Mouse (Mus musculus) adrenal gland, adult (tissue): ENCODE results near the gene Tmem222.
A peak's percentile ranks its signal among the peaks of the same experiment; 100 is the strongest.

Experiments used
- DNase-seq, 2 experiments: peaks; one replicate each; pipeline ENCODE4 v3.0.0; 2022 to 2023; ENCODE audit warnings: low spot score in 1 of 2; ENCODE audit not compliant: inconsistent age in 2 of 2

Tmem222 gene

DNA sequence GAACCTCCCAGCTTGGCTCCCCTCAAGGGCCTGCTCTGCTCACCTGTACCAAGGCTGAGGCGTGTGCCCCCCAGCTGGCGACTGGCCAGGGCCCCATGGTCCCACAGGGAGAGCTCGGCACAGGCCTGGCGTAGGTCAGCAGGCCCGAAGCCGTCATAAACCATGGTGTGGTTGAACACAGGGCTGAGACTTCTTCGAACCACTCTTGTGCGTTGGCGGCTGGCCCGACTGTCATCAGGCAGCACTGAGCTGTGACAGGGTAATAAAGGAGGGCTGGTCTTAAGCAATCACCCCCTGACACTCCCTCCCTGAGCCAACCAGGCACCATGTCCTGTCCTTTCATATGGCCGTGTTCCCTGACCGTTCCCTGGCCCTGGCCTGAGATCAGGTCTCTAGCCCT lies 24.2 kb downstream of the Tmem222 start:
- DNase-seq, result no peak

DNA sequence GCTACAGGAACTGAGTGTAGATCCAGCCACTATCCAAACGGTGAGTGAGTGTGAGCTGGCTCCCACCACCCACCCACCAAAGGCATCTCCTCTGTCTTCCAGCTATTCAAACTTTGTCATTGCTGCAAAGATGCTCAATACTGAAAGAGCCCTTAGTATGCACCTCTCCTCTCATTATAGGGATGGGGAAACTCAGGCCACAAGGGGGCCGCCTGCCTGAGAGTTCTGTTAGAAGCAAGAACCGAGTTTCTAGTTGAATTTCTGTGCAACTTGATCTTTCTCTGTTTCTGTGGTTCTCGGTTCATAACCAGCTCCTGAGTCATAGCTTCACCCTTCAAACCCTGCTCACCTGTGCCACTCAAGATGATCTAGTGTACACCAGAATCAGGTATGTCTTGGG lies 25.5 kb downstream of the Tmem222 start:
- DNase-seq, result no peak

DNA sequence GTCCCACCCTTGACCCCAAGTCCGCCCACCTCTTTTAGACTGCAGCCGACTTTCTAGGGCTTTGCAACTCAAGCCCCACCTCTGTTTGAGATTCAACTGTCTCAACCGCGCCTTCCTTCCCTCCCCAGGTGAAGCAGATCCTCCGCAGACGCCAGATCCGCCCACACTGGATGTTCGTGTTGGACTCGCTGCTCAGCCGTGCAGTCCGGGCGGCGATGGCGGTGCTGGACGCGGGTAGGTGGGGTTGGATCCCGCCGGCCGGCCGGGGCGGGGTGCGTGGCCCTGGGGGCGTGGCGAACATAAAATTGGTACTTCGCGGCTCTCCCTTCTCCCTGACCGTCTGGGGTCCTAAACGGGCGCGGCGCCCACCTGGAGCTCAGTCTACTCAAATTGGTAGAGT lies 26.4 kb downstream of the Tmem222 start:
- DNase-seq, result peak in 1 of 2 experiments; percentile 17

DNA sequence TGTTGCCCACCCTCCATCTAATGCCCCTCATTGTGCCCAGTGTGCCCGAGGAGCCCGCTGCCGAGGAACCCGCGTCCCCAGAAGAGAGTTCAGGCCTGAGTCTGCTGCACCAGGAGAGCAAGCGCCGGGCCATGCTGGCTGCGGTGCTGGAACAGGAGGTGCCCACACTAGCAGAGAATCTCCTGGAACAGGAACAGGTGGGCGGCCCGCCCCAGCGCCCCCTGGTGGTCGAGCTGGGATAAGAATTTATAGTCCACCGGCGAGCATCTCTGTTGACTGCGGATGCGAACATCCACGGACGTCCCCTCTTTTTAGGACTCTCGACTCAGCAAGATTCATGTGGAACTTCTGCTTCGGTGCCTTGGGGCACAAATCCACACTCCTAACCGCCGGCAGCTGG lies 27.0 kb downstream of the Tmem222 start:
- peak; percentile 77 to 91 for DNase-seq

DNA sequence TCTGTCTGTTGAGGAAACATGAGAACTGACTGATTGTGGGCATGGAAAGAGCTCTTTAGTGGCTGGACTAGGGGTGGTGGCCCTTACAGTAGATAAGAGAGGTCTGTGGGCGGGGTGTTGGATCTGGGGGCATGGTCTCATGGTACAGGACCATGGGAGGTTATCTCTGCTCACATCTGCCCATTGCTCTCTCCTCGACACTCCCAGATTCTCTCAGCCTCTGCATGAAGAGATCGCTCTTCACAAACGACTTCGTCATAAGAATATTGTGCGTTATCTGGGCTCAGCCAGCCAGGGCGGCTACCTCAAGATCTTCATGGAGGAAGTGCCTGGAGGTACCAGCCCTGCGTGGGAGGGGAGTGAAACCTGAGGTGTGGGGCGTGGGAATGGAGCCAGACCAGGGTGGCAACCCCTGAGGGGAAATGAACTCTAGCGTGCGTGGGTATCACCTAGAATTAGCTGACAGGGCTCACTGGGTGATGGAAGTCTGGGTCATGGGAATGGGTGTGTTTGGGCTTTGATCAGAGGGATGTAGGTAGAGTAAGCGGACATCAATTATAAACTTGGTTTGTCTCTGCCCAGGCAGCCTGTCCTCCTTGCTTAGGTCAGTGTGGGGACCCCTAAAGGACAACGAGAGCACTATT lies 29.7 kb downstream of the Tmem222 start:
- no peak for DNase-seq

DNA sequence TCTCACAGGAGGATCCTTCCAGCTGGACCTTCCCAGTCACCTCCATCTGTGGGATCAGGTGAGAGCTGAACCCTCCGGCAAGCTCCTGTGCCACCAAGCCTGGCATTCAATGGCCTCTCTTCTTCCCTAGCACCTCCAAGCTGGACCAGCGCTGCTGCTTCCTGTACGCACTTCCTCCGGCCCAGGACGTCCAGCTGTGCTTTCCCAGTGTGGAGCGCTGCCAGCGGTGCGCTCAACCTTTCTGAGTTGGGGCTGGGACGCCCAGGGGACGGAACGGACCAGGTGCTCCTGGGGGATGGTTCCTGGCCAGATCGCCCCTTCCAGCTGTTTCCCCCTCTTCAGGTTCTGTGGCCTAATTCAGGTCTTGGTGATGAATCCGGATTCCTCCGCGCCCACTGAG lies 30.5 kb downstream of the Tmem222 start:
- peak in 1 of 2 experiments; percentile 65 for DNase-seq

DNA sequence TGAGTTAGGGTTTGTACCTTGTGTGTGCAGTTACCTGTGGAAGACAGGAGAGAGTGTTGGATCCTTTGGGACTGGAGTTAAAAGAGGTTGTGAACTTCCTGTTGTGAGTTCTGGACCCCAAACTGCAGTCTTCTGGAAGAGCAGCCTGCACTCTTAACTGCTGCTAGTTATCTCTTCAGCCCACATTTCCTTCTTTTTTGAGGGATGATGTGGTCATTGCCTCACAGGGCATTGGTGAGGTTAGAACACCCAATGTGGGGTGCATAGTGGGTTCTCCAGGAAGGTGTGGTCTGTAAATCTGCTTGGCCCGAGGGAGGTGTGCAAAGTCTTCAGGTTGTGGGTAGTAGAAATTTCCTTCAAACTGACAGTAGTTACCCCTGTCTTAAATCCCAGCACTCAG lies 33.3 kb downstream of the Tmem222 start:
- DNase-seq, result no peak

DNA sequence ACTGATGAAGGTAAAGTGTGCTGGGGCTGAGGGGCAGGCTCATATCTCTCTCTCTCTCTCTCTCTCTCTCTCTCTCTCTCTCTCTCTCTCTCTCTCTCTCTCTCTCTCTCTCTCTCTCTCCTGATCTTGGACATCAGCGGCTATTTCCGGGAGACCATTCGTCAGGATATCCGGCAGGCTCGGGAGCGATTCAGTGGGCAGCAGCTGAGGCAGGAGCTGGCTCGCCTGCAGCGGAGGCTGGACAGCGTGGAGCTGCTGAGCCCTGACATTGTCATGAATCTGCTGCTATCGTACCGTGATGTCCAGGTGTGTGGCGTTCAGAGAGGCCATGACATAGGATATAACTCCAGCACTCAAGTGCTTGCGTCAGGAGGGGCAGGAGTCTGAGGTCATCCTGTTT lies 34.1 kb downstream of the Tmem222 start:
- no peak for DNase-seq

DNA sequence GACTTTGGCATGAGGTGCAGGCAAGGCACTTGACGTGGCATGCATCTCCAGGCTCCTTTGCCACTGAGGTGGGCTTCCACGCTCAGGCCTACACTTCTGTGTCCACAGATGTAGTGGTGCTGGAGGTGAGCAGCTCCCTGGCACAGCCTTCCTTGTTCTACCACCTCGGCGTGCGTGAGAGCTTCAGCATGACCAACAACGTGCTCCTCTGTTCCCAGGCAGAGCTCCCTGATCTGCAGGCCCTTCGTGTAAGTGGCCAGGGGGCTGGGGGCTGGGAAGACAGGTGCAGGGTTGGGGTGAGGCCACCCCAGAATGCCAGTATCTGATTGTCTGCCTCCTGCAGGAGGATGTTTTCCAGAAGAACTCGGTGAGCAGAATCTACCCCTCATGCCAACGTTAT lies 34.9 kb downstream of the Tmem222 start:
- DNase-seq, result no peak

DNA sequence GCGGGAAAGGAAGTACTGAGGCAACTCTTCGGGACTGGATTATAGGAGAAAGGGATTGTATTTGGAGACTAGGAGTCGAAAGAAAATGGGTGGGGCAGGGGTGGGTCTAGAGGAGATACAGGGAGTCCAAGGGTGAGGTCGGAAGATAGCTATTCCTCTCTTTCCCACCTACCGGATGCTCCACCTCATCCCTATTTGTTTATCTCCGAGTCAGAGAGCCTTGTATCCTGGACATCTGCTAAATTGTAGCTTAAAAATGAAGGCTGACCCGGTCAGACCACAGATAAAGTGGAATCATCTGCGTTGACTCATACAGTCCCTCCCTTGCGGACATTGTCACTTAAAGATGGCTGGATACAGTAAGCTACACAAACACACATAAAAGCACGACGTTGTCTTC lies 35.7 kb downstream of the Tmem222 start:
- no peak for DNase-seq

DNA sequence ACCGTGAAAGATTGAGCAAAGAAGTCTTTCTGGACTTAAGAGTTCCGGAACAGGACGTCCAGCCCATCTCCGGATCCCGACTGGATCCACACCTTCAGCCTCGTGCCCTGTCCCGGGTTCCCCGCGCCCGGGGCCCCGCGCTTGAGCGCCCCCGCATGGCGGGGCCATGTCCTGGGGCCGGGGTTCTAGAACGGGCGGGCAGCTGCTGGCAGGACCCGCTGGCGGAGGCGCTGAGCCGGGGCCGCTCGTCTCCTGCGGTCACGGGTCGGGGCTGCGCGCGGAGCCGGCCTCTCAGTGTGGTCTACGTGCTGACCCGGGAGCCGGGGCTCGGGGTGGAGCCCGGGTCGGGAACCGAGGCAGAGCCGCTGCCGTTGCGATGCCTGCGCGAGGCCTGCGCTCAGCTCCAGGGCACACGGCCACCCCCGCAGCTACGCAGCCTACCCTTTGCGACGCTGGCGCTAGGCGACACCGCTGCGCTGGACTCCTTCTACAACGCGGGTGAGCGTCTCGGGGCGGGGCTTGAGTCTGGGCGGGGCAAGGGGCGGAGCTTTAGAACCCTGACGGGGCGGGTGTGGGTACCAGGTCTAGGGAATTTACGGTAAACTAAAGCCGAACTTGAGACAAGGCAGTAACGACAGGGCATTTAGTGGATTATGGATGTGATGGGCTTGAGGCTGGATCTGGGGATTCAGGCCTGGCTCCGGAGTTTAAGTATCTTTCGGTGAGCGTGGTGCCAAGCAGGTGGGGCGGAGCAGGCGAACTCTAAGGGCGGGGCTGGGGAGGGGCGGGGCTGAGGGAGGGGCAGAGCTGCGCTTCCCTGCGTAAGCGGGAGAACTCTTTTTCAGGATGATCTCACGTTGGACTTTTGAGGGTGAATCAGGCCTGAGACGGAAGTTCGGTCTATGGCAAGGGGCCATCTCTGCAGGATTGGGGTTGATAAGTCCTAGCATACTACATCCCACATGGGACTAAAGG lies 36.4 kb downstream of the Tmem222 start:
- peak; percentile 94 to 100 for DNase-seq

DNA sequence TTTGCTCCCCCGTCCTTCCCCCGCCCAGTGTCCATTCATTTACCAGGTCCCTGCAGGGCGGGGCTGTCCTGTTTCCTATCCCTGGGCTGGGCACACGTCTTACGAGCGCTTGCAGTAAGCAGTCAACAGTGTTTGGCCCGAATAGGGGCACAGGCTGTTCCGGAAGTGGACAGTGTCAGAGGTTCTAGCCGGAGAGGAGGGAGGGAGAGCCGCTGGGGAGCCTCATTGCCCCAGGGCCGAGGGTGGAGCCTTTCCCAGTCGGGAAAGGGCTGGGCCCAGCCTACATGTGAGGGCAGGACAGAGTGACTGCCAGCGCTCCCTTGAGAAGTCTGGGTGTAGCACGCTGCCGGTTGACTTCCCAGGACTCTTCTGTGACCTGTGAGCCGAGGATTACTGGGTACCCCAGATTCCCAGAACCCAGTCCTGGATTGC lies 37.1 kb downstream of the Tmem222 start, which contains the start of gene Map3k6:
Gene Map3k6, plus strand, starts transcription at position 329 of the 432 bp plus-strand sequence.
- DNase-seq, result peak; percentile 95

DNA sequence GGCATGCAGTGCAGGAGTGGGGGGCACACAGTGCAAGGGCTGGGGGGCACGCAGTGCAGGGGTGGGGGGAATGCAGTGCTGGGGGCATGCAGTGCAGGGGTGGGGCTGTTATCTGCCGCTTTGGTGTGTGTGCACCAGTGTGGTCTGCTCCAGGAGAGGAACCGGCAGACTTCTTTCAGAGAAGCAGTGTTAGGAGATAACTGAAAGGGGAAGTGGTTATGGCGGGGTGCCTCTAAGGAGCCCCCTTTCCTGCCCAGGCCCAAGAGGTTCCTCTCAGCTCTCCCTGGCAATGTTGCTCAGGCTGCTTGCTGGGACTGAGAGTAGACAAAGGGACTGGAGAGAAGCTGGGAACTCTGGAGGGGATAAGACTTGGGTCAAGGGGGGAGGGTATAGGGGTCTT lies 39.7 kb downstream of the Tmem222 start:
- peak in 1 of 2 experiments; percentile 29 for DNase-seq

DNA sequence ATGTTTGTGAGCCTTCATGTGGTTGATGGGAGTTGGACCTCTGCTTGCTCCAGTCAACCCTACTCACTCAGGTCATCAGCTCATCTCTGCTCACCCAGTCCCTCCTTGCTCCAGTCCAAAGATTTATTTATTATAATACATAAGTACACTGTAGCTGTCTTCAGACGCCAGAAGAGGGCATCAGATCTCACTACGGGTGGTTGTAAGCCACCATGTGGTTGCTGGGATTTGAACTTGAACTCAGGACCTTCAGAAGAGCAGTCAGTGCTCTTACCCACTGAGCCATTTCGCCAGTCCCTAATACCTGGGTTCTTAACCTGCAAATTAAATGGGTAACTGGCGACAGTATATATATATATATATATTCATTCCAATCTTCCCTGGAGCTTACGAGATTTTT lies 42.2 kb downstream of the Tmem222 start:
- no peak for DNase-seq

DNA sequence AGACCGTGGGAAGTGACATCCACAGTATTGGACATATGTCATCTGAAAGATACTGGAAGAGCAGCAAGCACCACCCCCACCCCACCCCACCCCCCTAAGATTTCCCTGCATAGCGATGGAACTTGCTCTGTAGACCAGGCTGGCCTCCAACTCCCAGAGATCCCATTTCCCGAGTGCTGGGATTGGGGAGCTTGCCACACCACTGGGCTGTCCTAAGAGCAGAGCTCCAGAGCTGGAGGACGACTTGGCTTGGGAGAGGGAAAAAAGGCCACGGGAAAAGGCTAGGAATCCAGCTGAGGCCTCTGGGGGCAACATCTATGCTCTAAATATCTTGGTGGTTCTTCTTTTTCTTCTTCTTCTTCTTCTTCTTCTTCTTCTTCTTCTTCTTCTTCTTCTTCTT lies 42.8 kb downstream of the Tmem222 start:
- DNase-seq, result no peak

DNA sequence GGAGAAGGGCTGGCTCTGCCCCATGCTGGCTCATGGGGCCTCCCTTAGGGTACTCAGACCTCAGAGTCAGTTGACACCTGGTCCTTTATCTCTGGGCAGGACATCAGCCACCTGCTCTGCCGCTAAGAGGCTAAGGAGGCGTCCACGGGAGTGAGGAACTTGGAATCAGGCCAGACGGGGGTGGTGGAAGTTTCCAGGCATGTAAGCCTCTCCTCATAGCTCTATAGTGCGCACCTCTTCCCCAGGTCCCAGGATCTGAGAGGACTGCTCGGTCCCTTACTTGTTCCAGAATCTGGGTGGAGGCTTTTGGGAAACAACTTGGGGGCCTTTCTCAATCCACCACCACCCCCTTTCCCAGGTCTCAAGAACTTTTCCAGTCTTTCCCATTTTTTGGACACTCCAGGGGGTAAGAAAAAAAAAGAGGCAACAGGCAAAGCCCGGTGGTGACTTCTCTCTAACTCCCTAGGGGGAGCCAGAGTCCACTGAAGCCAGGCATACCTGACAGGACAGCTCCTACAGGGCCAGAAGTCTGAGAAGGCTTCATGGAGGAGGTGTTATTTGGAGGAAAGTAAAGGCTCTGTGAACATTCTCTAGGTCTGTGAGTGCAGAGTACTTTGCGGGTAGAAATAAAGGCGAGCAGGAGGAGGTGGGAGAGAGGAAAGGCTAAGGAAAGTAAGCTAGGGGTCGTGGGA lies 44.2 kb downstream of the Tmem222 start:
- peak in 1 of 2 experiments; percentile 85 for DNase-seq

DNA sequence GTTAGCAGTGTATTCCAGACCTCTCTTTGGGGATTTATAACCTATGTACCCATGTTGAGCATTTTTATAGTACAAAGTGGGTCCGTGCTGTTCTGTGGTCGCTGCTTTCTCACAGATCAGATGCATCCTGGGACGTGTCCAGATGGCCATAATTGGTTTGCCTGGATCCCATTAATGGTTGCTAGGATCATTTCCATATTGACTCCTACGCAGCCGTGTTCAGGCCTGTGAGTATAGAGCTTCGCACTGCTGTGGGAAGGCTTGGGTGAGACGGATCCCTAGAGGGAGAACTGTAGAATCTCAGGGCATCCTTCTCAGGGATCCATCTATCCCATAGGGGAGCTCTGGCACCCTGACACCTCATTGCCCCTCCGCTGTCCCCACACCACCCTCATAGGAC lies 48.0 kb downstream of the Tmem222 start:
- no peak for DNase-seq

DNA sequence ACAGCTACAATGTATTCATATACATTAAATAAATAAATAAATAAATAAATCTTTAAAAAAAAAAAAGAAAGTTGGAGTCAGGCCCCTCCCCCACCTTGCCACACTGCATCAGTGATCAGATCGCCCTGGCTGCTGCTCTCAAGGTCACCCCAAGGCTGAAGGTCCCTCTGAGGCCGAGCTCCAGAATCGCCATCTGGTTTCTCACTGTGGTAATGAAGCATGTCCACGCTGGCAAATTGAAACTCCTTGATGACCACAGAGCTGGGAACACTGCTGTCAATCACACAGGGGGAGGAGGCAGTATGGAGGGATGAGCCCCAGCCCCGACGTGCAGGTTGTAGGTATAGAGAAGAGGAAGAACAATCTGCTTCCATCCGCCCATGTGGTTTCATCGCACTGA lies 50.0 kb downstream of the Tmem222 start:
- DNase-seq, result peak in 1 of 2 experiments; percentile 76

DNA sequence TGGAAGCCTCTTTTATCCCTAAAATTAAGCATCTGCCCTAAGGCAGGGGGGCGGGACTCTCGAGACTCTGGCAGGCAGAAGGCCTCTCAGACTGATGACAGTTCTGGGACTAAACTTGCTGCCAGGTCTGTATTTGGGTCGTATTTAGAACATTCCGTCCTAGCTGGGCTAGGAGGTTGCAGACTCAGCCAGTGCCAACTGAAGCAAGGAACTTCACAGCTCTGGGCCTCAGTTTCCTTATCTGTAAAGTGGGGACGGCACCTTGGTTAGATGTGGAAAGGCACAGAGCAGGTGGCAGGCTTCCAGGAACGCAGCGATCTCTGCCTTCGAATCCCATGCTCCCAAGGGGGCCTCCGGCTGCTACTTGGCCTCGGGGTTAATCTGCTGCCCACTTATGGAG lies 51.5 kb downstream of the Tmem222 start:
- DNase-seq, result no peak

DNA sequence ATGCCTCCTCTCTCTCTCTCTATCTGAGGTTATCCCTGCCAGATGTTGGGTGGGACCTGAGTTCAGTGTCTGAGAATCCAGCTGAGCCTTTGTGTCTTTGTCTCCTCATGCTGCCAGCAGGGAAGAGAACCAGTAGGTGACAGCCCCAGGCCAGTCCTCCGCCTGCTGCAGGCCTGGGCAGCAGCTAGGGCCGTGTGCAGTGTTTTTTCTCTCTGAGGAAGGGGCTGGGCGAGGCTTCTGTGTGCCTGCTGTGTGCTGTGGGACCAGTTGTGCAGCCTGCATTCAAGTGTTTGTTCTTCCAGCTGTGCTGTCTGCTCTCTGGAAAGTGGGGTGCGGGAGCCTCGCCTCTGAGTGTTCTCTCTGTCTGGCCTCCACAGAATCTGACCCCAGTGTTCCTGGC lies 53.7 kb downstream of the Tmem222 start:
- no peak for DNase-seq

DNA sequence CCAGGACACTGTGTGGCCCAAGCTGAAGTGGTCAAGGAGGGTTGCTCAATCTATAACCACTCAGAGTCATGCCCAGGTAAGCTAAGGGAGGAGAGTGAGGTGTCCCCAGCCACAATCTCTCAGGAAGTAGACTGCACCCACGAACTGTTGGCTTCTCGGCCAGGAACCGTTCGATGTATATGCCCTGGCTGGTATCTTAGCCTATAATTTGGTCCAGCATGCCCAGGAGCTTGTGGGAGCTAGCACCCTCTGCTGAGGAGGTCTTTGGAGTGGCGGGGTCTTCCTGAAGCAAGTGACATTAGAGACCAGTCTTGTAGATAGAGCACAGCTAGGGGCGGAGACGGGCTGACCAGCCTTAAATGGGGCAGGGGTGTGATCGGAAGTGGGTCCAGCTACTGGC lies 55.9 kb downstream of the Tmem222 start:
- DNase-seq, result no peak

DNA sequence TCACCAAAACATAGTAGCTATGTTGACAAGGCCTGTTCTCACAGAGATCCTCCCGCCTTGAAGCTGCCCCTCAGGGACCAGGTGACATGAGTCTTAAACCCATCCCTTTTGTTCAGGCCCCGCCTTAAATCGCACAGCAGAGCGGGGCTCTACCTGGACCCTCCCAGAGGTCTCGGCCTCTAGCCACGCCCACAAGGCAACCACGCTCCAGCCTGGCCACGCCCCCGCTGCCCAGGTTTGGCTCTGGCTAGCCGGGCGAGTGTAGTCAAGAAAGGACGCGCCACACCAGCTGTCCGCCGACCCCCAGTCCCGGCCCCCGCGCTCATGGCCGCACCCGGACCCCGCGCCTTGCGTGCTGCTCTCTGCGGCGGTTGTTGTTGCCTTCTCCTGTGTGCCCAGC lies 56.9 kb downstream of the Tmem222 start:
- DNase-seq, result no peak
